Mouse (Mus musculus): ENCODE results near the gene Amhr2.

Amhr2 gene

GRCm38 (mm10) chr15:102423602-102424240, 21.4 kb upstream of the Amhr2 start:
- no peak for DNase-seq (ENCODE audit: low read depth, low spot score)

DNA sequence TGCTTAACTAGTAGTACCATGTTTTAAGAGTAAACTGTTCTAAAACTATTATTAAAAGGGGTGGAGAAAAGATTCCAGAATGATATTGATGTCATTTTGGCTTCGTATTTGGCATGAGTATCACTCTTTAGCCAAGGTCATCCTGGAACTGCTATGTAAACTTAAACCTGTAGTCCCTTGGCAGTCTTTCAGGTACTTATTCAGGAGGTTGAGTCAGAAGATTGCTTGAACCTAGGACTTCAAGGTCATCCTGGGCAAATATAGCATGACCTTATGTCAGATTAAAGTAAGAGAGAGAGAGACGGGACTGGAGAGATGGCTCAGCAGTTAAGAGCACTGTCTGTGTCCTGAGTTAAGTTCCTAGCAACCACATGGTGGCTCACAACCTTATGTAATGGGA, 20.5 kb upstream of the Amhr2 start:
- DNase-seq (ENCODE audit: low read depth, low spot score): no peak

GRCm38 (mm10) chr15:102426963-102427362, 18.2 kb upstream of the Amhr2 start:
- no peak for DNase-seq (ENCODE audit: low read depth, low spot score)

GRCm38 (mm10) chr15:102432046-102432445, 13.1 kb upstream of the Amhr2 start:
- no peak for DNase-seq (ENCODE audit: low read depth, low spot score)

- DNase-seq (ENCODE audit: low read depth, low spot score): no peak
Measured at GRCm38 (mm10) chr15:102433173-102433572, 12.0 kb upstream of the Amhr2 start.

- DNase-seq (ENCODE audit: low read depth, low spot score): peak; percentile 79
Measured at GRCm38 (mm10) chr15:102442490-102442889, 2.7 kb upstream of the Amhr2 start.

GRCm38 (mm10) chr15:102446448-102446847, 1.3 kb downstream of the Amhr2 start:
- DNase-seq (ENCODE audit: low read depth, low spot score): no peak

DNA sequence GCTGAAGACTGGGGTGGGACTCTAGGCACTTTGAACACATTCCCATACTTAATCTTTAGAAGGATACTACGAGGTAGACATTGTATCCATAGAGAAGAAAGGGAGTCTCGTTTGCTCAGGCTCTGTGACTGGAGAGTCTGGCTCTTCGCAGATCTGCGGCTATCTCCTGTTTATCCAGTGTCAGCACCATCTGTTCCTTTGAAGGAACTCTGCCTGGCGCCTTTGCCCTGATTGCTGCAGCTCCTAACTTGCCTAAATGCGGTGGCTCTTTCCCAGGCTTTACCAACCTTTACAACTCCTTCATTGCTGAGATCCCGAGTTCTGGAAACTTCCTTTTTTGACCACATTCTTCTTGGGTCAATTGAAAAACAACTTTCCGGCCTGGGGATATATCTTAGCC, 4.2 kb downstream of the Amhr2 start:
- no peak for DNase-seq (ENCODE audit: low read depth, low spot score)

DNA sequence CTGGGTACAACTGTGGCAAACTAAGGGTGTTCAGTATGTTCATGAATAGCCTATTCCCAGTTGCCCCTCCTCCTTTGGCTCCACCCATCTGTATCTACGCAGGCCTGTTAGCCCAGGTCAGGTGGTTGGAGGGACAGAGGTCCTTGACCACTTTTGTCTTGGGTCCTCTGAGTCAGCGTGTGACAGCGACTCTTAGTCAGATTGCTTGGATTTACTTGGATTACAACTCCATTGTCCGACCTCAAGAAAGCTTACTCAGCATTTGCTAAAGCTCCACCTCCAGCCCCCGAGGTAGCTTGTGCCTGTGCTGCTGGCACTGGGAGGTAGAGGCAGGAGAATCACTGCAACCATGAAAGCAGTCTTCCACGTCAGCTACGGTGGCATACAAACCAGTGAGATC, 5.8 kb downstream of the Amhr2 start:
- DNase-seq (ENCODE audit: low read depth, low spot score): no peak

DNA sequence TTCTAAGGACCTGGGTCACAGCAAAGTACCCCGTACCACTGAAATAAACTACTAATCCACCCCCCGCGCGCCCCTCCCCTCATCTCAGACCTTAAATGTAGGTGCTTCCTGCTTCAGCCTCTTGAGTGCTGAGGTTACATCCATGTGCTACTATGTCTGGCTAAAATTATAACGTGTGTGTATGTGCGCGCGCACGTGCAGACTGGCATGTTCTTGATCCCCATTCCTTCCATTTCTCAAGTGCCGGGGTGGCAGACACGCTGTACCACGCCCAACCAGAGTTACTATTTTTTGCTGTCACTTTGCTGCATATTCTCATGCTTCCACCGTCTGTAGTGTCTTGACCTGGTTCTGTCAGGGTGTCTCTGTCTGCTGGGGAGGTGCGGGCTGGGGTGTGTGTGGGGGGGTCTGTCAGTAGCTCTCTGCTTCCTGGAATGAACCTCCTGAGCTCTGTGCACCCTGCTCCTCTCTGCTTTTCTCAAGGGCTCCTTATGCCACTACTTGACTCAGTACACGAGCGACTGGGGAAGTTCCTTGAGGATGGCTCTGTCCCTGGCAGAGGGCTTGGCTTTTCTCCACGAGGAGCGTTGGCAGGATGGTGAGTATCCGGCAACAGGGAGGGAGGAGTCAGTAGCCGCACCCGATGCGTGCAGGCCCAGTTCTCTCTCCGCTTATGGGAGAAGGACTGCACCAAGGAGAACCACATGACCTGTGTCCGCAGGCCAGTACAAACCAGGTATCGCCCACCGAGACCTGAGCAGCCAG, 6.7 kb downstream of the Amhr2 start:
- DNase-seq (ENCODE audit: low read depth, low spot score): no peak

DNA sequence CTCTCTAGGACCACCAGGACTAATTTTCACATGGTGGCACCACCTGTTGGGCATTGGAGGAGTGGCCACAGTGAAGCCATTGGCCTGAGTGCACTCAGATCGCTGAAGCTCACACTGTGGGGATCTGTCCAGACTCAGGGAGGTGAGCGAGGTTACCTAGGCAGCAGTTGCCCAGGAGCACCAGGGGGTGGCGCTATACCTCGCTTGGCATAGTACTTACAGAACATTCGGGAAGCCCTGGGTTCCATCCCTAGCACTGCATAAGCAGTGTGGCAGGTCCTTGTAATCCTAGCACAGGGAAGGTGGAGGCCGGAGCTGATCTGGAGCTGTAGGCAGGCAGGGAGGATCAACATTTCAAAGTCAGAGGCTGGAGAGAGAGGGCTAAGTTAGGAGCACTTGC, 10.8 kb downstream of the Amhr2 start:
- DNase-seq (ENCODE audit: low read depth, low spot score): peak; percentile 39

DNA sequence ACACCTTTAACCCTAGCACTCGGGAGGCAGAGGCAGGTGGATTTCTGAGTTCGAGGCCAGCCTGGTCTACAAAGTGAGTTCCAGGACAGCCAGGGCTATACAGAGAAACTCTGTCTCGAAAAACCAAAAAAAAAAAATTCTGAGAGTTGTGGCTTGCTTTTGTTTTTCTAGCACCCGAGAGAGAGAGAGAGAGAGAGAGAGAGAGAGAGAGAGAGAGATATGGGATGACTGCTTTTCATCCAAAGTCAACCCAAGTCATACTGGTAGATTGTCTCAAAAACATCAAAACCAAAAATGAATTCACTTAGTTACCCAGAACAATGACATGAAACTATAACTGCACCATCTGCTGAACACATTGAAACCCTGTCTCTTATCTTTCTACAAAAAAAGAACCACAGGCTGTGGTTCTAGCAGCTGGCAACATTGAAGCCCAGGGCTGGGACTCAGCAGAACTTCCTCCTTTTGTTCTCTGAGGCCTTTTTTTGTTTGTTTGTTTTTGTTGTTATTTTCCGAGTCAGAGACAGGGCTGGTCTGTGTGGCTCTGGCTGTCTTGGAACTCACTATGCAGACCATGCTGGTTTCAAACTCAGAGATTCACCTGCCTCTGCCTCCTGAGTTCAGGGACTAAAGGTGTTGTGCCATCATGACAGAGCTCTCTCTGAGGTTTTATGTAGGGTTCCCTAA, 13.0 kb downstream of the Amhr2 start:
- DNase-seq (ENCODE audit: low read depth, low spot score): peak; percentile 84

DNA sequence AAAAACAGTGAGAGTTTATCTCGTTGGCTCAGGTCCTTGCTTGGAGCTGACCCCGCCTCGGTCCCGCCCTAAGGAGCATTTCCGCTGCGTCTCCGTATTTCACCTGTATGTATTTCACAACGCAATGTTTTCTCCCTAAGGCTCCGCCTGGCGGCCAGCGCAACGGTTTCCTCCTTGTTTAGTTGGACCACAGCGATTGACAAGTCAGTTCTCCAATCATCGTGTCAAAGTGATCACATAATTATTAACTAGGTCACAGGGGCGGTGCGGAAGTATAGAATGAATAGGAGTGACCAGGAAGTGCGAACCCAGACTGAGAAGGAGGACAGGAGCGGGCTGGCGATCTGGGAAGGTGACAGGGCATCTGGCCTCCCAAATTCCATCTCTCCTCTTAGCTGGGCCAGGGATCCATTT, 13.7 kb downstream of the Amhr2 start, which contains the start of gene Prr13:
Prr13 (plus strand) TSS at position 125 of the 414 bp plus-strand sequence.
- peak; percentile 97 for DNase-seq (ENCODE audit: low read depth, low spot score)

DNA sequence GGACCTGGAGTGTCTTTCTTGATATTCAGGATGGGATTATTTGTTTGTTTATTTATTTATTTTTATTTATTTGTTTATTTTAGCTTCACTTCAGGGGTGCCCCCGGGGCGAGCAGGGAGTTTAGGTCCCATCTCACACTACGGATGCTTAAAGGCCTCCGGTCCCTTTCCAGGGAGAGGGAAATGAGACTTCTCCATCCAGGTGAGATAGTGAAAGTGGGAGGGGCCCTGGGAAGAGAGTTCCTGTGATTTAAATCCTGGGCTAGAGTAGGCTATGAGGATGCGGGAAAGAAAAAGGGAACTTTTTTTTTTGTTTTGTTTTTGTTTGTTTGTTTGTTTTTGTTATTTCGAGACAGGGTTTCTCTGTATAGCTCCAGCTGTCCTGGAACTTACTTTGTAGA, 14.2 kb downstream of the Amhr2 start:
- no peak for DNase-seq (ENCODE audit: low read depth, low spot score)

GRCm38 (mm10) chr15:102459847-102460246, 14.7 kb downstream of the Amhr2 start:
- peak; percentile 25 for DNase-seq (ENCODE audit: low read depth, low spot score)

GRCm38 (mm10) chr15:102460409-102460808, 15.2 kb downstream of the Amhr2 start:
- DNase-seq (ENCODE audit: low read depth, low spot score): no peak

DNA sequence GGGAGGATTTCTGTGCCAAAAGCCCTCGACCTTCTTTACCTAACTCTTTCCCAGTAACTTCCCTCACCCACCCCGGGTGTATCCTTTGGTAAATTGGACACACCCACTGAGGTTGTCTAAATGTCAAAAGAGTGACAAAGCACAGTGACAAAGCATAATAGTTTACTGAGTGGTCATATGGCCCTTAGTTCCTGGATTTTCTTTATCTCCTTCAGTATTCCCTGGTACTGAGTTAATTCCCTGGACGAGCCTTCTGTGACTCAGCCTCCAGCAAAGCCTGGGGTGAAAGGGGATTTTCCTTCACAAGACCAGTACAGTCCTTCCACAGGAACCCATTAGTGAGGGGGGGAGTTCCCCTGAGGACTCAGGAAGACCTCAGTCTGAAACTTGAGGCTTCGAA, 15.8 kb downstream of the Amhr2 start:
- DNase-seq (ENCODE audit: low read depth, low spot score): peak; percentile 16

DNA sequence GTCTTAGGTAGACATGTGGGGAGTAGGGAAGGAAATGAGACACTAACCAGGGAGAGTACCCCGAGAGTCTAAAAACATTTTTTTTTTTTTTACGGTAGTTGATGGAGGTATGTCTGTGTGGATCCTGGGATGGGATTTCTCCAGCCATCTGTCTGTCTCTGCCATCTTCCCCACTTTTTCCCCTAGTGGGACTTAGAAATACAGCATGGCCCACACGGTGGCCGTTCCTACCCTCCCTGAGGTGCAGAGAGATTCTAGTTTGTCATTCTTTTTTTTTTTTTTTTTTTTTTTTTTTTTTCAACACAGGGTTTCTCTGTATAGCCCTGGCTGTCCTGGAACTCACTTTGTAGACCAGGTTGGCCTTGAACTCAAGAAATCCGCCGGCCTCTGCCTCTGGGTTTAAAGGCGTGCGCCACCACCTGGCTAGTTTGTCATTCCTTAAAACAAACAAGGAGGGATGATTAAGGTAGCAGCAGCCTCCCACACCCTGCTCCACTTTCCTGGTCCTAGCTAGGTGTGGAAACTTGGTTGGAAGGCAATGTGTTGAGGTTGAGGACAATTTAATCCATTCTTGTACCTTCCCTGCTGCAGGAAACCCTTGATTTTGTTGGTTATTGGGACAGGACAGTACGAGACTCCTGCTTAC, 16.4 kb downstream of the Amhr2 start:
- DNase-seq (ENCODE audit: low read depth, low spot score): no peak

GRCm38 (mm10) chr15:102463666-102464065, 18.5 kb downstream of the Amhr2 start:
- peak; percentile 59 for DNase-seq (ENCODE audit: low read depth, low spot score)

DNA sequence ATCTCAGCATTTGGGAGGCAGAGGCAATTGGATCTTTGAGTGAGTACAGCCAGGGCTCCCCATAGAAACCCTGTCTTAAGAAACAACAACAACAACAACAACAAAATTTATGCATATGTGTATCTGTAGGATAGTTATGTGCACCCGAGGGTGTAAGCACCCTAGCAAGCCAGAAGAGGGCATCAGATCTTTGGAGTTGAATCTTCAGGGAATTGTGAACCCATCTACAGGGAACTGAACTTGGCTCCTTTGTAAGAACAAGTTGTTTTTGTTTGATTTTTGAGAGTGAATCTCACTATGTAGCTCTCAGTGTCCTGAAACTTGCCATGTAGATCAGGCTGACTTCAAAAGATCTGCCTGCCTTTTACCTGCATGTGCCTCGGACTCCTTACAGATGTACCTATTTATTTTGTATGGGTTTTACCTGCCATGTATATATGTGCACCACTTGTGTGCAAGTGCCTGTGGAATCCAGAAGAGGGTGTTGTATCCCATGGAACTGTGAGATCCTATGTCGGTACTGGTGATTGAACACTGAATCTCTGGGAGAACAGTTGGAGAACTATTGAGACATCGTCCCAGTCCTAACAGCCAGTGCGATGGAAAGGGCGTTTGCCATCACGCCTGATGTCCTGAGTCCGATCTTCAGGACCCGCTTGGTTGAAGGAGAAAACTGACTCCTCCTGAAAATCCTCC, 23.7 kb downstream of the Amhr2 start:
- no peak for DNase-seq (ENCODE audit: low read depth, low spot score)

DNA sequence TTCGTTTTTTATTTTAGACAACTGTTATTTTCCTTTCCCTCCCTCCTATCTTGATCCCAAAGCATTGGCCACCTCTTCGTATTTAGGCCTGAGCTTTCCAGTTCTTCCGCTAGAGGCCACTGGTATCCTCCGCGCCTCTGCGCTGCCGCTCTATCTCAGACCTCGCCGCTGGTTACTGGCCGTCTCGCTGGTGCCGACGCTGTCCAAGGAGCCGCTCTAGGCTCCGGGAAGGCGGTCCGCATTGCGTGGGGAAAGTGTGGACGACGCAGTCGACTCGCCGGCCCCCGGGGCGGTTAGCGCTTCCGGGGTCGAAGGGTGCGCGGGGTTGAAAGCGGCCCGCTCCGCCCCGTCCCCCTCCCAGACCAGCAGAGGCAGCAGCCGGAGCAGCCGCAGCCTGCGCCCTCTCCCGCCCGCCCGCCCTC, 25.0 kb downstream of the Amhr2 start, which contains the start of gene Pcbp2:
Pcbp2 (plus strand) TSS at position 357 of the 422 bp plus-strand sequence.
- DNase-seq (ENCODE audit: low read depth, low spot score): peak; percentile 98
